Mouse (Mus musculus) cortical plate, adult 2 months (tissue): ENCODE results near the gene Gapt. TPM values are rescaled to one million over a fixed set of nuclear protein-coding genes. Genes with fewer than 3 reads are reported as not detected.
"Not testable (repeated sequence)": the region's sequence is repeated elsewhere in the genome, so short reads cannot be mapped to it uniquely, and the experiment has no call there.

ENCODE experiments used
- H3K27ac ChIP-seq: fragments of 200-500 bp; 2 replicates; pipeline ENCODE4 v1.5.1; 2012; ENCODE audit warnings: low read length, control low read depth, inconsistent platforms; ENCODE audit not compliant: insufficient read depth
- H3K4me1 ChIP-seq: fragments of 200-500 bp; 2 replicates; pipeline ENCODE4 v1.6.1; 2011; ENCODE audit warnings: low read length; ENCODE audit not compliant: control insufficient read depth, insufficient read depth
- H3K4me3 ChIP-seq: fragments of 200-500 bp; 2 replicates; pipeline ENCODE4 v1.5.1; 2011; ENCODE audit warnings: mild to moderate bottlenecking, low read length, control low read depth; ENCODE audit not compliant: insufficient read depth
- CTCF ChIP-seq: fragments of 200-500 bp; IDR thresholded peaks from 2 replicates; pipeline ENCODE4 v1.5.1; 2011; ENCODE audit warnings: mild to moderate bottlenecking, control low read depth, low read length; ENCODE audit not compliant: insufficient read depth; ENCODE audit errors: extremely low read depth
- POLR2A ChIP-seq: fragments of 200-500 bp; IDR thresholded peaks from 2 replicates; pipeline ENCODE4 v1.6.1; 2011; ENCODE audit warnings: mild to moderate bottlenecking, low read length, control low read depth; ENCODE audit not compliant: insufficient read depth; ENCODE audit errors: extremely low read depth
- polyA plus RNA-seq: library from polyadenylated mRNA; depleted of rRNA; stranded (reverse); fragments of >200 nt; gene quantifications from 2 replicates; pipeline ENCODE4 v1.2.3, GENCODE M21; 2012; rRNA removed

The Gapt gene
- polyA plus RNA-seq = 0.04 TPM in 1 of 2 replicates, not detected in the other

GRCm38 (mm10) chr13:110356941-110357340, at the start of gene Gapt:
TSS of gene Gapt (minus strand) at chr13:110357199.
- Histone ChIP-seq H3K4me1 (no peaks in the 10 kb centered on the region), H3K4me3 (no peak within 1 kb of the TSS), H3K27ac (no peak within 1 kb of the TSS)
- TF ChIP-seq POLR2A (no peak), CTCF (no peak)

- H3K27ac ChIP-seq = no peak overlapping the region
- no peak for TF ChIP-seq CTCF
- no peak for TF ChIP-seq POLR2A
These were observed 49.2 kb upstream of the Gapt start for GRCm38 (mm10) chr13:110406152-110406551.

GRCm38 (mm10) chr13:110404686-110405085, 47.7 kb upstream of the Gapt start:
- not testable (repeated sequence) for H3K27ac ChIP-seq, H3K4me3 ChIP-seq, H3K4me1 ChIP-seq

More at GRCm38 (mm10) chr13:110406152-110406551, 49.2 kb upstream of the Gapt start:
- Histone ChIP-seq H3K4me3 (no peak overlapping the region), H3K4me1 (no peaks in the 10 kb centered on the region)

- Histone ChIP-seq H3K27ac (no peak overlapping the region), H3K4me3 (no peak overlapping the region), H3K4me1 (no peaks in the 10 kb centered on the region)
- no peak for TF ChIP-seq CTCF
- TF ChIP-seq POLR2A = no peak
These were observed 47.1 kb upstream of the Gapt start for GRCm38 (mm10) chr13:110404059-110404458.

- Histone ChIP-seq H3K27ac (no peak overlapping the region), H3K4me1 (no peaks in the 10 kb centered on the region), H3K4me3 (no peak overlapping the region)
- TF ChIP-seq CTCF = no peak
- TF ChIP-seq POLR2A = no peak; the same call in 1 of the 2 replicates
These were observed 44.9 kb upstream of the Gapt start for GRCm38 (mm10) chr13:110401877-110402276.

GRCm38 (mm10) chr13:110401443-110401842, 44.4 kb upstream of the Gapt start:
- Histone ChIP-seq H3K4me1 (no peaks in the 10 kb centered on the region), H3K27ac (no peak overlapping the region), H3K4me3 (no peak overlapping the region)
- no peak for TF ChIP-seq CTCF
- TF ChIP-seq POLR2A = no peak

- Histone ChIP-seq H3K27ac (peak overlapping the region; percentile 57; the same call in 1 of the 2 replicates), H3K4me3 (peak overlapping the region; percentile 96), H3K4me1 (no peaks in the 10 kb centered on the region)
- TF ChIP-seq CTCF = no peak
- peak; percentile 40; the same call in 1 of the 2 replicates for TF ChIP-seq POLR2A
These were observed 41.7 kb upstream of the Gapt start for GRCm38 (mm10) chr13:110398513-110399270.

- Histone ChIP-seq H3K4me3 (peak overlapping the region; percentile 96), H3K4me1 (no peaks in the 10 kb centered on the region), H3K27ac (no peak overlapping the region)
- TF ChIP-seq POLR2A (no peak), CTCF (no peak)
These were observed 40.8 kb upstream of the Gapt start for GRCm38 (mm10) chr13:110397750-110398149.

GRCm38 (mm10) chr13:110395916-110396685, 39.1 kb upstream of the Gapt start:
- Histone ChIP-seq H3K4me1 (no peaks in the 10 kb centered on the region), H3K4me3 (peak overlapping the region; percentile 96), H3K27ac (peak overlapping the region; percentile 95)
- no peak for TF ChIP-seq CTCF
- no peak; the same call in 1 of the 2 replicates for TF ChIP-seq POLR2A

GRCm38 (mm10) chr13:110395179-110395794, 38.3 kb upstream of the Gapt start:
- no peaks in the 10 kb centered on the region for H3K4me1 ChIP-seq
- H3K27ac ChIP-seq = peak overlapping the region; percentile 95
- no peak; the same call in 1 of the 2 replicates for TF ChIP-seq POLR2A
- TF ChIP-seq CTCF = no peak
- H3K4me3 ChIP-seq = peak overlapping the region; percentile 96
